Mouse (Mus musculus): ENCODE measurements around the gene Sema4d. TPM values are rescaled to one million over a fixed set of nuclear protein-coding genes. Genes with fewer than 3 reads are reported as not detected.
A peak's percentile ranks its signal among the peaks of the same experiment; 100 is the strongest.

Gene Sema4d
- polyA plus RNA-seq, 1 experiment from 2014 or later = 23.8 TPM

- DNase-seq (ENCODE audit: low spot score) = no peak
- 48% methylated on average over 5 of the region's 5 CpGs for WGBS
- Histone ChIP-seq H3K4me2 (ENCODE audit: low read length) (no peak overlapping the region), H3K9ac (ENCODE audit: low read depth, low read length) (no peak overlapping the region), H3K27me3 (ENCODE audit: insufficient read depth, low read length) (no peaks in the 10 kb centered on the region), H3K27ac (no peak overlapping the region), H3K4me1 (replicated peaks; ENCODE audit: insufficient read depth, low read length) (peaks cover 21% of the 10 kb centered on the region), H3K9me3 (replicated peaks; ENCODE audit: low read length) (no peaks in the 10 kb centered on the region), H3K36me3 (ENCODE audit: insufficient read depth, low read length) (no peaks in the 10 kb centered on the region), H3K4me3 (replicated peaks; ENCODE audit: low read depth, low read length) (no peak overlapping the region)
- ATAC-seq (replicated peaks; ENCODE audit: low FRiP score, low read depth) = no peak
- TF ChIP-seq CTCF (IDR thresholded peaks at IDR 0.05; ENCODE audit: low read depth) = no peak
These were observed 47.7 kb downstream of the Sema4d start for GRCm38 (mm10) chr13:51745862-51746261.

DNA sequence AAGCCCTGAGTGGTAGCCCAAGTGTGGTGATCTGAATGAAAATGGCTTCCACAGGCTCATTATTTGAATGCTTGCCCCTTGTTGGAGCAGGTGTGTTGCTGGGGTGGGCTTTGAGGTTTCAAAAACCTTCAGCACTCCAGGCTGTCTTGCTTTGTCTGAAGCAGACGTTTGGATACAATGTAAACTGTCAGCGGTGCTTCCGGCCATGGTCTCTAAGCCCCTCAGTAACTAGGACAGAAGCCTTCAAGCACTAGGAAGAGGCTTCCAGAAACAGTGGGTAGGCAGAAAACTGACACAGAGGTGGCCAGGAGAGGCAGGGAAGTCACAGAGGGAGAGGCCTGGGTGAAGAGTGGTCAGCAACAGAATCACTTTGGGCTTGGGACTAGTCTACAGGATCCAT is 49.7 kb downstream of the Sema4d start:
- ATAC-seq (replicated peaks; ENCODE audit: low FRiP score, low read depth) (no peak), DNase-seq (ENCODE audit: low spot score) (no peak)
- Histone ChIP-seq H3K27ac (no peak overlapping the region), H3K36me3 (ENCODE audit: insufficient read depth, low read length) (no peaks in the 10 kb centered on the region), H3K27me3 (ENCODE audit: insufficient read depth, low read length) (no peaks in the 10 kb centered on the region), H3K4me2 (ENCODE audit: low read length) (no peak overlapping the region), H3K9me3 (replicated peaks; ENCODE audit: low read length) (no peaks in the 10 kb centered on the region), H3K4me3 (replicated peaks; ENCODE audit: low read depth, low read length) (no peak overlapping the region), H3K9ac (ENCODE audit: low read depth, low read length) (no peak overlapping the region), H3K4me1 (replicated peaks; ENCODE audit: insufficient read depth, low read length) (peaks cover 19% of the 10 kb centered on the region)
- WGBS = 83% methylated on average over 3 of the region's 3 CpGs
- TF ChIP-seq CTCF (IDR thresholded peaks at IDR 0.05; ENCODE audit: low read depth) = no peak

DNA sequence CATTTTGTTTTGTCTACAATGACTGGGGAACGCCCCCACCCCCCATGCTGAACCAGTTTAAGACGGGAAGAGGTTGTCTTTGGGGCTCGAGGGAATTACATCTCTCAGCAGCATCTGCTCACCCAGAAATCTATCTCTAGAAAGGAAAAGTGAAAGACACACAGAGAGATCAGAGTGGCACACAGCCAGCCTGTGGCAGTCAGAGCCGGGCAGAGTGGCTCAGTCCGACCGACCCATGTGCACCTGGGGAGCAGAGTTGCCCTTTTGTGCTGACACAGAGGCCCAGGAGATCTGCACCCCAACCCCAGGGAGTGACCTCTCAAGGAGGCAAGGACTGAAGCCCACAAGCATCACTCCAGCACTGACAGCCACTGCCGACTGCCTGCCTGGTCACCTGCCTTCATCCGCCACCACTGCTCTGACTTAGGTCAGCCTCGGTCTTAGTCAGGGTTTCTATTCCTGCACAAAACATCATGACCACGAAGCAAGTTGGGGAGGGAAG is 50.9 kb downstream of the Sema4d start:
- no peak for DNase-seq (ENCODE audit: low spot score)
- 90% methylated on average over 10 of the region's 10 CpGs for WGBS
- H3K27ac ChIP-seq = no peak overlapping the region
- TF ChIP-seq CTCF (IDR thresholded peaks at IDR 0.05; ENCODE audit: low read depth) = no peak
- H3K36me3 ChIP-seq (ENCODE audit: insufficient read depth, low read length) = no peaks in the 10 kb centered on the region
- H3K9me3 ChIP-seq (replicated peaks; ENCODE audit: low read length) = no peaks in the 10 kb centered on the region
- H3K4me2 ChIP-seq (ENCODE audit: low read length) = no peak overlapping the region
- H3K4me3 ChIP-seq (replicated peaks; ENCODE audit: low read depth, low read length) = no peak overlapping the region
- peaks cover 17% of the 10 kb centered on the region for H3K4me1 ChIP-seq (replicated peaks; ENCODE audit: insufficient read depth, low read length)
- no peak for ATAC-seq (replicated peaks; ENCODE audit: low FRiP score, low read depth)
- no peak overlapping the region for H3K9ac ChIP-seq (ENCODE audit: low read depth, low read length)
- H3K27me3 ChIP-seq (ENCODE audit: insufficient read depth, low read length) = no peaks in the 10 kb centered on the region

DNA sequence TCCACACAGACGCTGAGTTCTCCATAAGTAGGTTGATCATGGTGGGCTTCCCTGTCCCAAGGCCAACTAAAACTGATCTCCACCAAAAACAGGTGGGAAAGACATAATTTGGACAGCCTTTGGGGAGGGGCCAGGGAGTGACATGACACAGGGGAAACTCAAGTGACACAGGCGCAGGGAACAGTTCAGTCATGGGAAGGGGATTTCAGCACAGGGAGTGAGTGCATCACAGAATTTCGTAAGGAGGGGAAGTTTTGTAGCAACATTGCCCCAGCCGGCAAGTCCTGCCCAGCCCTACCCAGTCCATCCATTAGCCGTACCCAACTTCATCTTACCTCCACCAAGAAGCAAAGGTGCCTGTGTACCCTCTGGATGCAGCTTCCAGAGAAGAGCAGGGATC is 52.8 kb downstream of the Sema4d start:
- Histone ChIP-seq H3K4me1 (replicated peaks; ENCODE audit: insufficient read depth, low read length) (peaks cover 18% of the 10 kb centered on the region), H3K27me3 (ENCODE audit: insufficient read depth, low read length) (no peaks in the 10 kb centered on the region), H3K4me3 (replicated peaks; ENCODE audit: low read depth, low read length) (no peak overlapping the region), H3K4me2 (ENCODE audit: low read length) (no peak overlapping the region), H3K27ac (no peak overlapping the region), H3K9me3 (replicated peaks; ENCODE audit: low read length) (no peaks in the 10 kb centered on the region), H3K9ac (ENCODE audit: low read depth, low read length) (no peak overlapping the region), H3K36me3 (ENCODE audit: insufficient read depth, low read length) (no peaks in the 10 kb centered on the region)
- DNase-seq (ENCODE audit: low spot score) (no peak), ATAC-seq (replicated peaks; ENCODE audit: low FRiP score, low read depth) (no peak)
- WGBS = 91% methylated on average over 5 of the region's 5 CpGs
- no peak for TF ChIP-seq CTCF (IDR thresholded peaks at IDR 0.05; ENCODE audit: low read depth)

- peak; percentile 64 for ATAC-seq (replicated peaks; ENCODE audit: low FRiP score, low read depth)
- WGBS = 75% methylated on average over 1 of the region's 1 CpGs
- DNase-seq (ENCODE audit: low spot score) = no peak
These were observed 53.8 kb downstream of the Sema4d start for GRCm38 (mm10) chr13:51739713-51740112.

DNA sequence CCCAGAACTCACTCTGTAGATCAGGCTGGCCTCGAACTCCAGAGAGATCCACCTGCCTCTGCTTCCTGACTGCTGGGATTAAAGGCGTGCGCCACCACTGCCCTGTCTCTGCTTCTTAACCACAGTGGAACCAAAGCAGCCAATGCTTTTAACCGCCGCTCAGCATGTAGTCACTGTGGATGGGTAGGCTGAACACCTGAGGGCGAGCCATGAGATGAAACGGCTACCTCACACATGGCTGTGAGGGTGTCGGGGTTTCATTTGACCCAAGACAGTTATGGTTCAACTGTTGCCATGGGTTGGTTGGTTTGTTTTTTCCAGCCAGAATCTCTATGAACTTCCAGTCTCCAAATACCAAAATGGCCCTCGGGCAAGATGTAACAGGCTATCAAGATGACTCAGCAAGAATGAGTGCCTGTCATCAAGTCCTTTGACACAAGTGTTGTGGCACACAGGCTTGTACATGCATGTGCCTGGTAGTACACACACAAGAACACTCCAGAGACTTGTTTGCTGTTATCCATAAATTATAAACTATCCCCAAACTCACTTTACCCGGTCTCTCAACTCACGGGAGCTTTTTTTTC is 54.9 kb downstream of the Sema4d start:
- ATAC-seq (replicated peaks; ENCODE audit: low FRiP score, low read depth) (no peak), DNase-seq (ENCODE audit: low spot score) (no peak)
- Histone ChIP-seq H3K27me3 (ENCODE audit: insufficient read depth, low read length) (no peaks in the 10 kb centered on the region), H3K36me3 (ENCODE audit: insufficient read depth, low read length) (no peaks in the 10 kb centered on the region), H3K9me3 (replicated peaks; ENCODE audit: low read length) (no peaks in the 10 kb centered on the region), H3K9ac (ENCODE audit: low read depth, low read length) (no peak overlapping the region), H3K27ac (0 out of 2 replicates have a peak overlapping the region, but pooled peaks have one; percentile 10), H3K4me2 (ENCODE audit: low read length) (no peak overlapping the region), H3K4me3 (replicated peaks; ENCODE audit: low read depth, low read length) (no peak overlapping the region), H3K4me1 (replicated peaks; ENCODE audit: insufficient read depth, low read length) (peaks cover 14% of the 10 kb centered on the region)
- 86% methylated on average over 11 of the region's 11 CpGs for WGBS
- TF ChIP-seq CTCF (IDR thresholded peaks at IDR 0.05; ENCODE audit: low read depth) = no peak

More at GRCm38 (mm10) chr13:51739713-51740112, 53.8 kb downstream of the Sema4d start:
- no peak overlapping the region for H3K27ac ChIP-seq
- peaks cover 15% of the 10 kb centered on the region for H3K4me1 ChIP-seq (replicated peaks; ENCODE audit: insufficient read depth, low read length)
- H3K9me3 ChIP-seq (replicated peaks; ENCODE audit: low read length) = no peaks in the 10 kb centered on the region
- H3K4me3 ChIP-seq (replicated peaks; ENCODE audit: low read depth, low read length) = no peak overlapping the region
- H3K9ac ChIP-seq (ENCODE audit: low read depth, low read length) = no peak overlapping the region
- no peak for TF ChIP-seq CTCF (IDR thresholded peaks at IDR 0.05; ENCODE audit: low read depth)
- no peaks in the 10 kb centered on the region for H3K27me3 ChIP-seq (ENCODE audit: insufficient read depth, low read length)
- H3K36me3 ChIP-seq (ENCODE audit: insufficient read depth, low read length) = no peaks in the 10 kb centered on the region
- no peak overlapping the region for H3K4me2 ChIP-seq (ENCODE audit: low read length)

All from kidney, postnatal 0 days (tissue).